Mouse (Mus musculus) CH12.LX (cell line): ENCODE results near the gene Rab20. TPM values are rescaled to one million over a fixed set of nuclear protein-coding genes. Genes with fewer than 3 reads are reported as not detected.

ENCODE experiments used
- DNase-seq: peaks from one replicate; pipeline ENCODE4 v3.0.0-alpha.2; 2013; ENCODE audit errors: extremely low read depth
- H3K27ac ChIP-seq: 2 replicates; pipeline ENCODE4 v1.5.1; 2012; ENCODE audit warnings: low read depth, mild to moderate bottlenecking, control low read depth, moderate library complexity; ENCODE audit not compliant: insufficient read depth
- H3K27me3 ChIP-seq: replicated peaks from 2 replicates; pipeline ENCODE3; 2012; ENCODE audit warnings: inconsistent platforms
- H3K36me3 ChIP-seq, 2 experiments: replicated peaks in 1 of 2; 2 replicates each; pipeline versions ENCODE3 to v1.6.1; 2012; ENCODE audit warnings: inconsistent platforms in 1 of 2, low read length in 1 of 2, mild to moderate bottlenecking in 1 of 2, mixed read lengths in 1 of 2, moderate library complexity in 1 of 2; ENCODE audit not compliant: control insufficient read depth in 1 of 2, insufficient read depth in 1 of 2
- H3K4me1 ChIP-seq, 2 experiments: 2 replicates each; pipeline ENCODE4 v1.6.1; 2012; ENCODE audit warnings: inconsistent platforms in 1 of 2, moderate library complexity in 1 of 2; ENCODE audit not compliant: insufficient read depth in 2 of 2, control insufficient read depth in 1 of 2
- H3K4me2 ChIP-seq: 2 replicates; pipeline ENCODE4 v1.6.1; 2012; ENCODE audit warnings: low read depth, mild to moderate bottlenecking, control low read depth; ENCODE audit not compliant: poor library complexity, insufficient read depth, severe bottlenecking
- H3K4me3 ChIP-seq, 3 experiments: fragments of 150-350 bp in 1 of 3; sonication (generic) in 1 of 3; replicated peaks in 1 of 3; 2 replicates each; pipeline versions ENCODE3 to v1.5.1; 2011 to 2012; ENCODE audit warnings: low read depth in 2 of 3, low read length in 2 of 3, mild to moderate bottlenecking in 2 of 3, moderate library complexity in 2 of 3, control low read depth in 1 of 3, improper control_type of control experiment in 1 of 3, inconsistent platforms in 1 of 3, mixed read lengths in 1 of 3; ENCODE audit not compliant: poor library complexity in 1 of 3
- H3K79me2 ChIP-seq: replicated peaks from 2 replicates; pipeline ENCODE4 v1.6.1; 2012; ENCODE audit warnings: mild to moderate bottlenecking, moderate library complexity; ENCODE audit not compliant: control insufficient read depth, poor library complexity, insufficient read depth, severe bottlenecking; ENCODE audit errors: extremely low read depth
- H3K9ac ChIP-seq: 2 replicates; pipeline ENCODE4 v1.6.1; 2012; ENCODE audit warnings: low read depth, mild to moderate bottlenecking, control low read depth, moderate library complexity; ENCODE audit not compliant: insufficient read depth
- H3K9me3 ChIP-seq: replicated peaks from 2 replicates; pipeline ENCODE3; 2012; ENCODE audit warnings: low read length, inconsistent platforms, mixed read lengths
- CHD1 ChIP-seq: IDR thresholded peaks from 2 replicates; pipeline ENCODE4 v1.6.1; 2012; ENCODE audit warnings: low read depth, low read length, improper control_type of control experiment, inconsistent platforms
- CTCF ChIP-seq, 2 experiments: IDR thresholded peaks in 1 of 2; conservative IDR thresholded peaks in 1 of 2; 2 replicates each; pipeline ENCODE4 v1.5.1; 2011 to 2012; ENCODE audit warnings: low read depth in 2 of 2, low read length in 2 of 2, improper control_type of control experiment in 1 of 2, inconsistent platforms in 1 of 2, mild to moderate bottlenecking in 1 of 2, moderate library complexity in 1 of 2
- ELF1 ChIP-seq: IDR thresholded peaks from 2 replicates; pipeline ENCODE4 v1.6.1; 2014; ENCODE audit warnings: low read depth, mild to moderate bottlenecking, inconsistent platforms, low read length, improper control_type of control experiment
- EP300 ChIP-seq: IDR thresholded peaks from 2 replicates; pipeline ENCODE4 v1.6.1; 2011; ENCODE audit warnings: low read length, improper control_type of control experiment
- ETS1 ChIP-seq: conservative IDR thresholded peaks from 2 replicates; pipeline ENCODE4 v1.6.1; 2012; ENCODE audit warnings: low read depth, mild to moderate bottlenecking, inconsistent platforms, low read length, improper control_type of control experiment, moderate library complexity
- GABPA ChIP-seq: IDR thresholded peaks from 2 replicates; pipeline ENCODE4 v1.6.1; 2012; ENCODE audit warnings: low read depth, low read length, improper control_type of control experiment, inconsistent platforms; ENCODE audit not compliant: insufficient replicate concordance
- HCFC1 ChIP-seq: IDR thresholded peaks from 2 replicates; pipeline ENCODE4 v1.6.1; 2012; ENCODE audit warnings: low read depth, mild to moderate bottlenecking, inconsistent platforms, low read length, improper control_type of control experiment
- JUND ChIP-seq: conservative IDR thresholded peaks from 2 replicates; pipeline ENCODE4 v1.6.1; 2011; ENCODE audit warnings: low read depth, low read length, improper control_type of control experiment
- MAZ ChIP-seq: IDR thresholded peaks from 2 replicates; pipeline ENCODE4 v1.6.1; 2012; ENCODE audit warnings: low read depth, mild to moderate bottlenecking, inconsistent platforms, low read length, improper control_type of control experiment, moderate library complexity
- MXI1 ChIP-seq: IDR thresholded peaks from 2 replicates; pipeline ENCODE4 v1.6.1; 2011; ENCODE audit warnings: mild to moderate bottlenecking, low read depth, low read length, improper control_type of control experiment
- NELFE ChIP-seq: IDR thresholded peaks from 2 replicates; pipeline ENCODE4 v1.6.1; 2011; ENCODE audit warnings: low read depth, low read length, improper control_type of control experiment
- RAD21 ChIP-seq: IDR thresholded peaks from 2 replicates; pipeline ENCODE4 v1.6.1; 2011; ENCODE audit warnings: low read depth, mild to moderate bottlenecking, low read length, improper control_type of control experiment, moderate library complexity
- RCOR1 ChIP-seq: conservative IDR thresholded peaks from 2 replicates; pipeline ENCODE4 v1.6.1; 2012; ENCODE audit warnings: low read depth, mild to moderate bottlenecking, inconsistent platforms, low read length, improper control_type of control experiment
- SIN3A ChIP-seq: IDR thresholded peaks from 2 replicates; pipeline ENCODE4 v1.6.1; 2012; ENCODE audit warnings: low read length, improper control_type of control experiment, inconsistent platforms
- SMC3 ChIP-seq: IDR thresholded peaks from 2 replicates; pipeline ENCODE4 v1.6.1; 2011; ENCODE audit warnings: low read depth, low read length, improper control_type of control experiment
- UBTF ChIP-seq: IDR thresholded peaks from 2 replicates; pipeline ENCODE4 v1.6.1; 2012; ENCODE audit warnings: low read depth, mild to moderate bottlenecking, inconsistent platforms, low read length, improper control_type of control experiment, moderate library complexity
- USF1 ChIP-seq: IDR thresholded peaks from 2 replicates; pipeline ENCODE4 v1.6.1; 2014; ENCODE audit warnings: low read depth, mild to moderate bottlenecking, inconsistent platforms, low read length, improper control_type of control experiment
- ZKSCAN1 ChIP-seq: IDR thresholded peaks from 2 replicates; pipeline ENCODE4 v1.6.1; 2012; ENCODE audit warnings: low read depth, inconsistent platforms, low read length, improper control_type of control experiment, borderline replicate concordance
- ZMIZ1 ChIP-seq: IDR thresholded peaks from 2 replicates; pipeline ENCODE4 v1.6.1; 2012; ENCODE audit warnings: low read depth, mild to moderate bottlenecking, inconsistent platforms, low read length, improper control_type of control experiment
- ZNF384 ChIP-seq: IDR thresholded peaks from 2 replicates; pipeline ENCODE4 v1.6.1; 2012; ENCODE audit warnings: low read depth, low read length, improper control_type of control experiment, inconsistent platforms
- dilution Hi-C: fragments of 300-500 bp; cut with MboI; formaldehyde crosslinking; loops from 2 replicates; pipeline ENCODE4 v1.14.3; 2020; ENCODE audit warnings: low sequenced_read_pairs; ENCODE audit not compliant: extremely low pct_unique_long_range_greater_than_20kb, extremely low pct_ligation_motif_present
- in situ Hi-C: fragments of 300-500 bp; cut with MboI; formaldehyde crosslinking; loops from 3 replicates; pipeline ENCODE4 v1.14.3; 2019; ENCODE audit warnings: low sequenced_read_pairs, low pct_ligation_motif_present, low pct_unique_long_range_greater_than_20kb, mixed read lengths
- polyA plus RNA-seq: library from polyadenylated mRNA; unstranded; fragments of >175 nt; gene quantifications from 2 replicates; pipeline ENCODE4 v1.2.1, GENCODE M21; 2012; ENCODE audit warnings: low read depth; ENCODE audit not compliant: insufficient read length
- total RNA-seq, 2 experiments: library from RNA; depleted of rRNA; stranded (reverse); fragments of 300-350 nt in 1 of 2; fragments of >200 nt in 1 of 2; gene quantifications; 2 replicates each; pipeline ENCODE4 v1.2.3; 2012 to 2014

Gene Rab20
- total and polyA plus RNA-seq, 3 experiments, result 12.8 to 22.8 (median 18.2) TPM

DNA sequence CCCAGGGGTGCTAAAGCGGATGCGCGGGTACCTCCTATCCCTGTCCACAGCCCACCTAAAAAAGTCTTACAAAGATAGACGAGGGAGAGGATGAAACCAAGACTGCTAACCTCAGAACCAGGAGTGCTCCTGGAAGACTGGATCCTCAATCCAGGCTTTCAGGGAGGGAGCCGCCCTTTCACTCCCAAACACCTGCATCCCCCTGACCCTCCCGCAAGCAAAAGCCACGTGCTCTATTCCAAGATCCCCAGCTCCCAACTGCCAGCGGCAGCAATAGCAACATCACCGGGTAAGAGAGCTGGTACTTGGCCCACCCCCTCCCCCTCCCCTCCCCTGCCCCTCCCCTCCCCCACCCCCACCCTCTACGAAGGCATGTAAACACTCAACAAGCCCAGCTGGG, 3.1 kb downstream of the Rab20 start:
- peaks cover 25% of the 10 kb centered on the region for H3K27me3 ChIP-seq
- dilution Hi-C loops, result no loop called here
- no peak overlapping the region for H3K27ac ChIP-seq
- DNase-seq, result no peak
- H3K4me3 ChIP-seq, result no peak overlapping the region
- H3K9me3 ChIP-seq, result no peaks in the 10 kb centered on the region
- peaks cover 20 to 31% of the 10 kb centered on the region in 2 experiments for H3K4me1 ChIP-seq
- no peak overlapping the region for H3K9ac ChIP-seq
- peaks cover 17% of the 10 kb centered on the region; the same call in 1 of the 2 replicates for H3K79me2 ChIP-seq
- H3K36me3 ChIP-seq, result peaks cover 0 to 16% of the 10 kb centered on the region in 2 experiments
- in situ Hi-C loops, result no loop called here
- no peak overlapping the region for H3K4me2 ChIP-seq
- TF ChIP-seq ZMIZ1 (no peak), MXI1 (no peak), HCFC1 (no peak), ZKSCAN1 (no peak), RAD21 (no peak), SIN3A (no peak), RCOR1 (no peak), UBTF (no peak), NELFE (no peak), ETS1 (no peak), EP300 (no peak), MAZ (no peak), CTCF (conservative IDR thresholded peaks at IDR 0.05 in 1 of 2, IDR thresholded peaks at IDR 0.05 in 1 of 2; ENCODE audit: low read depth in 2 of 2, low read length in 2 of 2) (no peak), USF1 (no peak), GABPA (no peak)
- TF ChIP-seq, all 38 proteins: peak for 0

DNA sequence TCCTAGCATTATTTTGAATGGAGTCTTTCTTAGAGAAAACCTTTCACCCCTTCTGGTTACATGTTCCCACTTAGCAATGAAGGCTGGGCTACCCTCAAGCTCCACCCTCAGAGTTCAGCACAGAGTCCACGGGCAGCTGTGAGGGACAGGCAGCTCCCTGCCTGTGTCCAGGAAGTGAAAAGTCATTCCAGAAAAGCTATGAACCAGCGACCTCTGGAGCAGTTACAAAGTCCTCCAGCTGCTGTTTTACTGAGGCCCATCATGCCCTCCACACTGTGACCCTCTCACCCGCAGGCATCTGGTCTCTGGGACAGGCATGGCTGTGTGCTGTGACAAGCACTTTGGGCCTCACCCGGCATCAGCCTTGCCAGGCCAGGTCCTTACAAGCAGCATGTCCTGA, 5.4 kb downstream of the Rab20 start:
- no peak overlapping the region for H3K27ac ChIP-seq
- H3K4me3 ChIP-seq, result no peak overlapping the region
- H3K4me2 ChIP-seq, result no peak overlapping the region
- H3K27me3 ChIP-seq, result peaks cover 6% of the 10 kb centered on the region
- H3K9me3 ChIP-seq, result peaks cover 3% of the 10 kb centered on the region
- DNase-seq, result no peak
- H3K4me1 ChIP-seq, result peaks cover 15 to 17% of the 10 kb centered on the region in 2 experiments
- H3K79me2 ChIP-seq, result peaks cover 28% of the 10 kb centered on the region; the same call in 1 of the 2 replicates
- TF ChIP-seq JUND (no peak), RCOR1 (no peak), RAD21 (no peak), ELF1 (no peak), SMC3 (no peak), CHD1 (no peak), NELFE (no peak), EP300 (no peak), ZNF384 (no peak), ZMIZ1 (no peak)
- TF ChIP-seq, all 38 proteins: peak for 0
- in situ Hi-C loops, result no loop called here
- H3K36me3 ChIP-seq, result peaks cover 4 to 20% of the 10 kb centered on the region in 2 experiments
- dilution Hi-C loops, result no loop called here
- H3K9ac ChIP-seq, result no peak overlapping the region
